In genomic region chr6:91617031-91617596, GRCm38 (mm10) we compare ENCODE assay signal across 8 mouse cellular contexts.
DNase-seq lines count a peak whose midpoint lies in the region; ATAC-seq and TF ChIP-seq lines count a peak whose summit lies in the region.

No protein-coding gene starts in this region.

- H3K27me3 ChIP-seq in CH12.LX (replicated peaks): no peaks in the 10 kb centered on the region
- no peaks in the 10 kb centered on the region for H3K27me3 ChIP-seq in forebrain, embryonic 13.5 days
- H3K27me3 ChIP-seq in hindbrain, postnatal 0 days (ENCODE audit: insufficient read depth, low read length): no peaks in the 10 kb centered on the region

- no peak for TF ChIP-seq RAD21 in CH12.LX (IDR thresholded peaks at IDR 0.05; ENCODE audit: low read depth, low read length)

- H3K36me3 ChIP-seq in CH12.LX (replicated peaks in 1 of 2; ENCODE audit: control insufficient read depth in 1 of 2, insufficient read depth in 1 of 2, low read length in 1 of 2): no peaks in the 10 kb centered on the region
- no peaks in the 10 kb centered on the region for H3K36me3 ChIP-seq in forebrain, embryonic 13.5 days (ENCODE audit: poor library complexity, severe bottlenecking)
- H3K36me3 ChIP-seq in hindbrain, postnatal 0 days (ENCODE audit: insufficient read depth, low read length): no peaks in the 10 kb centered on the region

- 0% methylated on average over 13 of the region's 13 CpGs for WGBS in forebrain, embryonic 13.5 days
- WGBS in hindbrain, postnatal 0 days: under 1% methylated on average over 13 of the region's 13 CpGs

- in situ Hi-C loops in CH12.LX (cut with MboI; ENCODE audit: low pct_ligation_motif_present, low pct_unique_long_range_greater_than_20kb, low sequenced_read_pairs): no loop called here

- no peak for TF ChIP-seq EP300 in CH12.LX (IDR thresholded peaks at IDR 0.05; ENCODE audit: low read length)

- H3K9ac ChIP-seq in CH12.LX (ENCODE audit: insufficient read depth, low read depth): no peak overlapping the region
- peak overlapping the region; percentile 74 for H3K9ac ChIP-seq in forebrain, embryonic 13.5 days
- H3K9ac ChIP-seq in hindbrain, postnatal 0 days (replicated peaks; ENCODE audit: low read length): peak overlapping the region; percentile 48

- H3K4me3 ChIP-seq in CH12.LX (replicated peaks in 1 of 3; ENCODE audit: low read depth in 2 of 3, low read length in 2 of 3, poor library complexity in 1 of 3): no peak overlapping the region
- 0 out of 2 replicates have a peak overlapping the region, but pooled peaks have one; percentile 15 for H3K4me3 ChIP-seq in brown adipose tissue, adult 24 weeks (ENCODE audit: insufficient read depth, low read depth, low read length)
- peak overlapping the region; percentile 39 for H3K4me3 ChIP-seq in forebrain, embryonic 13.5 days
- peak overlapping the region; percentile 18 for H3K4me3 ChIP-seq in hindbrain, postnatal 0 days (ENCODE audit: low read length)

- no peak for TF ChIP-seq POLR2A in CH12.LX (IDR thresholded peaks at IDR 0.05; ENCODE audit: low read depth, low read length)

- H3K4me1 ChIP-seq in CH12.LX (ENCODE audit: control insufficient read depth in 1 of 2, insufficient read depth in 2 of 2): peaks cover 0 to 9% of the 10 kb centered on the region in 2 experiments; a peak in 1 of 4 replicates
- H3K4me1 ChIP-seq in brown adipose tissue, adult 24 weeks (ENCODE audit: control insufficient read depth, insufficient read depth, insufficient read length, low read length): peaks cover 3% of the 10 kb centered on the region
- peaks cover 22% of the 10 kb centered on the region for H3K4me1 ChIP-seq in forebrain, embryonic 13.5 days
- peaks cover 13% of the 10 kb centered on the region for H3K4me1 ChIP-seq in hindbrain, postnatal 0 days (ENCODE audit: insufficient read depth, low read length)

- ATAC-seq in forebrain, embryonic 13.5 days: peak; percentile 98
- peak; percentile 90 for ATAC-seq in hindbrain, postnatal 0 days

- H3K79me2 ChIP-seq in CH12.LX (replicated peaks; ENCODE audit: control insufficient read depth, extremely low read depth, insufficient read depth, poor library complexity, severe bottlenecking): no peaks in the 10 kb centered on the region

- H3K27ac ChIP-seq in CH12.LX (ENCODE audit: insufficient read depth, low read depth): no peak overlapping the region
- no peak overlapping the region for H3K27ac ChIP-seq in brown adipose tissue, adult 24 weeks (replicated peaks; ENCODE audit: low read depth, low read length)
- H3K27ac ChIP-seq in forebrain, embryonic 13.5 days: peak overlapping the region; percentile 81
- H3K27ac ChIP-seq in hindbrain, postnatal 0 days: peak overlapping the region; percentile 90

- peak; percentile 42 for DNase-seq in CH12.LX (ENCODE audit: extremely low read depth)
- DNase-seq in hindbrain, postnatal 0 days (ENCODE audit: low spot score): peak; percentile 90
- peak; percentile 54 to 58 for DNase-seq in left cerebral cortex, adult 18-20 months (ENCODE audit: low spot score in 2 of 2)
- DNase-seq in lung, postnatal 36 days: peak; percentile 78
- DNase-seq in right cerebral cortex, postnatal 10 days (ENCODE audit: low spot score in 2 of 2): peak; percentile 81 to 88
- no peak for DNase-seq in testis, postnatal 10 days (ENCODE audit: low spot score)

- no peak for TF ChIP-seq CTCF in CH12.LX (conservative IDR thresholded peaks at IDR 0.05 in 1 of 2, IDR thresholded peaks at IDR 0.05 in 1 of 2; ENCODE audit: low read depth in 2 of 2, low read length in 2 of 2)
- TF ChIP-seq CTCF in hindbrain, postnatal 0 days (IDR thresholded peaks at IDR 0.05; ENCODE audit: low read depth): no peak

- no peak overlapping the region for H3K4me2 ChIP-seq in CH12.LX (ENCODE audit: insufficient read depth, low read depth, poor library complexity, severe bottlenecking)
- peak overlapping the region; percentile 68 for H3K4me2 ChIP-seq in forebrain, embryonic 13.5 days
- H3K4me2 ChIP-seq in hindbrain, postnatal 0 days (ENCODE audit: low read depth, low read length): peak overlapping the region; percentile 51

- dilution Hi-C loops in CH12.LX (cut with MboI; ENCODE audit: extremely low pct_ligation_motif_present, extremely low pct_unique_long_range_greater_than_20kb, low sequenced_read_pairs): no loop called here

- peaks cover 10% of the 10 kb centered on the region for H3K9me3 ChIP-seq in CH12.LX (replicated peaks; ENCODE audit: low read length)
- no peaks in the 10 kb centered on the region for H3K9me3 ChIP-seq in forebrain, embryonic 13.5 days (replicated peaks)
- no peaks in the 10 kb centered on the region for H3K9me3 ChIP-seq in hindbrain, postnatal 0 days (ENCODE audit: low read length)

TF ChIP-seq in CH12.LX, 34 proteins besides CTCF, POLR2A, EP300 and RAD21:
- TF ChIP-seq KAT2A (IDR thresholded peaks at IDR 0.05; ENCODE audit: insufficient replicate concordance, low read length): peak; percentile 61; the same call in 1 of the 2 replicates
- TF ChIP-seq ZC3H11A (IDR thresholded peaks at IDR 0.05; ENCODE audit: low read depth, low read length): no peak
- TF ChIP-seq ELF1 (IDR thresholded peaks at IDR 0.05; ENCODE audit: low read depth, low read length): peak; percentile 70
- TF ChIP-seq IRF4 (IDR thresholded peaks at IDR 0.05; ENCODE audit: low read depth, low read length): no peak
- TF ChIP-seq RCOR1 (conservative IDR thresholded peaks at IDR 0.05; ENCODE audit: low read depth, low read length): no peak
- peak; percentile 89 for TF ChIP-seq HCFC1 (IDR thresholded peaks at IDR 0.05; ENCODE audit: low read depth, low read length)
- TF ChIP-seq NELFE (IDR thresholded peaks at IDR 0.05; ENCODE audit: low read depth, low read length): no peak
- no peak for TF ChIP-seq E2F4 (IDR thresholded peaks at IDR 0.05; ENCODE audit: insufficient replicate concordance, low read depth, low read length)

Comparison
In these comparisons a context has a peak if more than half of its experiments do, and no peak if none do; other contexts are left out.
1. H3K27ac ChIP-seq: peak in forebrain, embryonic 13.5 days (single experiment) and hindbrain, postnatal 0 days (single experiment); none in CH12.LX (single experiment) and brown adipose tissue, adult 24 weeks (single experiment).
2. H3K4me3 ChIP-seq: peak in brown adipose tissue, adult 24 weeks (single experiment), forebrain, embryonic 13.5 days (single experiment) and hindbrain, postnatal 0 days (single experiment); none in CH12.LX (0 of 3).